8 mouse cellular contexts compared by ENCODE assay signal in the genomic region with DNA sequence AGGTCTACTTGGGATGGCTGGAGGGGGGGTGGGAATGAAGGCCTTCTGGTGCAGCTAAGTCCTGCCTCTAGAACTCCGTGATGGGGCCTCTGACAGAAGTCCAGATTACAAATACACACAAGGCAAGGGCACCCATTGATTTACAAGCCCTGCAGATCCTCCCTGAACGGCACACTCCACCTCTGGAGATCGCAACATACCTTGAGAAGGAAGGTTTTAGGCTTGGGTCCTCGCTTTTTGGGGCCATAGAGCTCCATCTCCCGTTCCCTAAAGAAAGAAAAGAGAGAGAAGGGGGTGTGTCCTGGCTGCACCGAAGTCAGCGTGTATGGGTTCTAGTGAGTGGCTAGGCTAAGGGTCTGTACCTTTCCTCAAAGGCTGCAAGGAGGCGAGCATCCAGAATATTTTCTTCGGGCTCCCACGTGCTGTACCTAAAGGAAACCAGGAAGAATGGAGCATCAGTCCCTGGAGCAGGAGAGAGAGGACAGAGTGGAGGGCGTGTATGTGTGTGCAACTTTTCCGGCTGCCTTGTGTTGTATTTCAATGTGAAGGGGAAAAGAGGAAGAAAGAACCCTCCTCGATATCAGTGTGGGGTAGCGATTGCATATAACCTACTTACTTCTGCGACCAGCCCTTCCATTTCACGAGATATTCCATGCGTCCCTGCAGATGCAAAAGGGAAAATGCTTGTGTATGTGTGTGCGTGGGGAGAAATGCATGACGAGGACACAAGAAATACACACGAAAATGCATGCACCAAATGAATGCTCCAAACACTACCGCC. TPM values are rescaled to one million over a fixed set of nuclear protein-coding genes. Genes with fewer than 3 reads are reported as not detected.
DNase-seq lines count a peak whose midpoint lies in the region; ATAC-seq and TF ChIP-seq lines count a peak whose summit lies in the region.

No protein-coding gene starts in this region.

- TF ChIP-seq CTCF in lung, adult 2 months (IDR thresholded peaks at IDR 0.05; ENCODE audit: insufficient read depth, low read length) = no peak

- peak overlapping the region; percentile 65 for H3K4me3 ChIP-seq in lung, adult 2 months (replicated peaks; ENCODE audit: extremely low read depth, low read depth, low read length)
- H3K4me3 ChIP-seq in embryonic facial prominence, embryonic 11.5 days (ENCODE audit: low read depth, low read length) = peak overlapping the region; percentile 60
- H3K4me3 ChIP-seq in intestine, embryonic 14.5 days (ENCODE audit: low read depth, low read length) = peak overlapping the region; percentile 68
- H3K4me3 ChIP-seq in neural tube, embryonic 12.5 days = peak overlapping the region; percentile 66

- TF ChIP-seq POLR2A in lung, adult 2 months (IDR thresholded peaks at IDR 0.05; ENCODE audit: borderline replicate concordance, extremely low read depth, low read depth, low read length) = no peak

- no peaks in the 10 kb centered on the region for H3K9me3 ChIP-seq in embryonic facial prominence, embryonic 11.5 days (replicated peaks; ENCODE audit: control insufficient read depth, low read length)
- no peaks in the 10 kb centered on the region for H3K9me3 ChIP-seq in intestine, embryonic 14.5 days (ENCODE audit: control insufficient read depth, low read length)
- H3K9me3 ChIP-seq in neural tube, embryonic 12.5 days = no peaks in the 10 kb centered on the region

- ATAC-seq in embryonic facial prominence, embryonic 11.5 days (replicated peaks; ENCODE audit: insufficient number of reproducible peaks, low FRiP score, low TSS enrichment, low read depth) = no peak
- ATAC-seq in intestine, embryonic 14.5 days (replicated peaks; ENCODE audit: low FRiP score, low TSS enrichment, low read depth) = no peak
- no peak for ATAC-seq in neural tube, embryonic 12.5 days (ENCODE audit: low FRiP score, low read depth)

- peak overlapping the region; percentile 48 for H3K4me2 ChIP-seq in embryonic facial prominence, embryonic 11.5 days (ENCODE audit: low read depth, low read length)
- peak overlapping the region; percentile 86 for H3K4me2 ChIP-seq in intestine, embryonic 14.5 days (ENCODE audit: low read length)
- peak overlapping the region; percentile 93 for H3K4me2 ChIP-seq in neural tube, embryonic 12.5 days (replicated peaks)

- H3K4me1 ChIP-seq in lung, adult 2 months (ENCODE audit: control insufficient read depth, insufficient read depth, low read length) = peaks cover 14% of the 10 kb centered on the region
- peaks cover 12% of the 10 kb centered on the region for H3K4me1 ChIP-seq in embryonic facial prominence, embryonic 11.5 days (ENCODE audit: control insufficient read depth, insufficient read depth, low read length)
- H3K4me1 ChIP-seq in intestine, embryonic 14.5 days (replicated peaks; ENCODE audit: control insufficient read depth, insufficient read depth, low read length) = peaks cover 48% of the 10 kb centered on the region
- H3K4me1 ChIP-seq in neural tube, embryonic 12.5 days = peaks cover 74% of the 10 kb centered on the region

- H3K9ac ChIP-seq in embryonic facial prominence, embryonic 11.5 days (replicated peaks; ENCODE audit: low read length) = peak overlapping the region; percentile 80
- H3K9ac ChIP-seq in intestine, embryonic 14.5 days (ENCODE audit: low read length) = peak overlapping the region; percentile 57
- H3K9ac ChIP-seq in neural tube, embryonic 12.5 days = peak overlapping the region; percentile 80

- no peaks in the 10 kb centered on the region; the same call in 1 of the 2 replicates for H3K36me3 ChIP-seq in embryonic facial prominence, embryonic 11.5 days (replicated peaks; ENCODE audit: control insufficient read depth, insufficient read depth, low read depth, low read length)
- H3K36me3 ChIP-seq in intestine, embryonic 14.5 days (ENCODE audit: control insufficient read depth, insufficient read depth, low read length) = peaks cover 7% of the 10 kb centered on the region
- H3K36me3 ChIP-seq in neural tube, embryonic 12.5 days = peaks cover 11% of the 10 kb centered on the region; the same call in 1 of the 2 replicates

- H3K27ac ChIP-seq in embryonic facial prominence, embryonic 11.5 days (replicated peaks; ENCODE audit: low read depth, low read length) = no peak overlapping the region
- 0 out of 2 replicates have a peak overlapping the region, but pooled peaks have one; percentile 48 for H3K27ac ChIP-seq in intestine, embryonic 14.5 days (ENCODE audit: low read depth)
- H3K27ac ChIP-seq in neural tube, embryonic 12.5 days = peak overlapping the region; percentile 82

- peaks cover 33% of the 10 kb centered on the region for H3K27me3 ChIP-seq in embryonic facial prominence, embryonic 11.5 days (ENCODE audit: control insufficient read depth, insufficient read depth, low read length)
- H3K27me3 ChIP-seq in intestine, embryonic 14.5 days (replicated peaks; ENCODE audit: control insufficient read depth, insufficient read depth, low read length) = peaks cover 81% of the 10 kb centered on the region
- peaks cover 78% of the 10 kb centered on the region for H3K27me3 ChIP-seq in neural tube, embryonic 12.5 days (replicated peaks)

- DNase-seq in lung, adult 2 months = no peak
- no peak for DNase-seq in lung, postnatal 10 days
- no peak for DNase-seq in embryonic facial prominence, embryonic 11.5 days (ENCODE audit: low spot score)
- no peak for DNase-seq in intestine, embryonic 14.5 days (ENCODE audit: low spot score)
- DNase-seq in ovary, postnatal 14 days (ENCODE audit: low spot score) = no peak
- DNase-seq in urinary bladder, postnatal 14 days (ENCODE audit: low spot score) = no peak
- no peak for DNase-seq in left cerebral cortex, adult 18-20 months (ENCODE audit: low spot score in 2 of 2)

- WGBS in lung, adult 2 months = 26% methylated on average over 21 of the region's 21 CpGs
- 4% methylated on average over 21 of the region's 21 CpGs for WGBS in embryonic facial prominence, embryonic 11.5 days
- 12% methylated on average over 21 of the region's 21 CpGs for WGBS in intestine, embryonic 14.5 days
- 3% methylated on average over 21 of the region's 21 CpGs for WGBS in neural tube, embryonic 12.5 days

RNA-seq across cellular contexts. Expression of a gene that starts 0.8 kb away (rescaled TPM):
- 3.8 and 3.9 TPM in 2 replicates for polyA plus RNA-seq in lung, adult 2 months (2012; rRNA removed)
- polyA plus RNA-seq in embryonic facial prominence, embryonic 11.5 days (2014; fragmentation: Nextera tagmentation; extraction: Ambion mirVana) = 10.3 and 12.2 TPM in 2 replicates
- 7.7 and 11.4 TPM in 2 replicates for polyA plus RNA-seq in intestine, embryonic 14.5 days (2014; fragmentation: Nextera tagmentation; extraction: Ambion mirVana)
- 8.6 and 9.9 TPM in 2 replicates for polyA plus RNA-seq in neural tube, embryonic 12.5 days (2016; fragmentation: Nextera tagmentation; extraction: Ambion mirVana)
- 10 to 100 TPM in 1 of 2 experiments, 1 to 10 TPM in 1; 8.3 to 13.3 TPM for total RNA-seq in left cerebral cortex, adult 18-20 months (2021)

RNA-seq across cellular contexts. Expression of a gene that starts 17.2 kb away (rescaled TPM):
- 2.9 and 4.4 TPM in 2 replicates for polyA plus RNA-seq in lung, adult 2 months (2012; rRNA removed)
- polyA plus RNA-seq in embryonic facial prominence, embryonic 11.5 days (2014; fragmentation: Nextera tagmentation; extraction: Ambion mirVana) = 87.1 and 91.8 TPM in 2 replicates
- 31.5 and 32.0 TPM in 2 replicates for polyA plus RNA-seq in intestine, embryonic 14.5 days (2014; fragmentation: Nextera tagmentation; extraction: Ambion mirVana)
- polyA plus RNA-seq in neural tube, embryonic 12.5 days (2016; fragmentation: Nextera tagmentation; extraction: Ambion mirVana) = 46.6 and 47.6 TPM in 2 replicates
- 1 to 10 TPM; 1.8 to 2.2 TPM for total RNA-seq in left cerebral cortex, adult 18-20 months (2021)

RNA-seq across cellular contexts. Expression of a gene that starts 46.1 kb away (rescaled TPM):
- 16.2 and 16.8 TPM in 2 replicates for polyA plus RNA-seq in lung, adult 2 months (2012; rRNA removed)
- polyA plus RNA-seq in embryonic facial prominence, embryonic 11.5 days (2014; fragmentation: Nextera tagmentation; extraction: Ambion mirVana) = 4.4 and 4.8 TPM in 2 replicates
- 9.9 and 10.5 TPM in 2 replicates for polyA plus RNA-seq in intestine, embryonic 14.5 days (2014; fragmentation: Nextera tagmentation; extraction: Ambion mirVana)
- polyA plus RNA-seq in neural tube, embryonic 12.5 days (2016; fragmentation: Nextera tagmentation; extraction: Ambion mirVana) = 12.5 and 12.7 TPM in 2 replicates
- 10 to 100 TPM; 46.0 to 49.9 TPM for total RNA-seq in left cerebral cortex, adult 18-20 months (2021)

RNA-seq across cellular contexts. Expression of a gene that starts 51.9 kb away (rescaled TPM):
- 0.13 TPM in 1 of 2 replicates, not detected in the other for polyA plus RNA-seq in lung, adult 2 months (2012; rRNA removed)
- not detected in 2 replicates for polyA plus RNA-seq in embryonic facial prominence, embryonic 11.5 days (2014; fragmentation: Nextera tagmentation; extraction: Ambion mirVana)
- polyA plus RNA-seq in intestine, embryonic 14.5 days (2014; fragmentation: Nextera tagmentation; extraction: Ambion mirVana) = not detected in 2 replicates
- not detected in 2 replicates for polyA plus RNA-seq in neural tube, embryonic 12.5 days (2016; fragmentation: Nextera tagmentation; extraction: Ambion mirVana)
- total RNA-seq in left cerebral cortex, adult 18-20 months (2021) = not detected
